Mouse (Mus musculus): ENCODE measurements around the gene Cdk19. TPM values are rescaled to one million over a fixed set of nuclear protein-coding genes. Genes with fewer than 3 reads are reported as not detected.

Cdk19 gene
- total and polyA plus RNA-seq, 3 experiments, result 3.3 to 4.7 (median 4.0) TPM

- Histone ChIP-seq H3K4me2 (ENCODE audit: insufficient read depth, low read depth, poor library complexity, severe bottlenecking) (no peak overlapping the region), H3K27me3 (replicated peaks) (no peaks in the 10 kb centered on the region), H3K36me3 (replicated peaks in 1 of 2; ENCODE audit: control insufficient read depth in 1 of 2, insufficient read depth in 1 of 2, low read length in 1 of 2) (no peaks in the 10 kb centered on the region), H3K9me3 (replicated peaks; ENCODE audit: low read length) (no peaks in the 10 kb centered on the region), H3K9ac (ENCODE audit: insufficient read depth, low read depth) (no peak overlapping the region), H3K4me1 (ENCODE audit: control insufficient read depth in 1 of 2, insufficient read depth in 2 of 2) (no peaks in the 10 kb centered on the region), H3K4me3 (replicated peaks in 1 of 3; ENCODE audit: low read depth in 2 of 3, low read length in 2 of 3, poor library complexity in 1 of 3) (no peak overlapping the region), H3K79me2 (replicated peaks; ENCODE audit: control insufficient read depth, extremely low read depth, insufficient read depth, poor library complexity, severe bottlenecking) (no peaks in the 10 kb centered on the region), H3K27ac (ENCODE audit: insufficient read depth, low read depth) (no peak overlapping the region)
- in situ Hi-C loops (cut with MboI; ENCODE audit: low pct_ligation_motif_present, low pct_unique_long_range_greater_than_20kb, low sequenced_read_pairs), result loop anchor here (25.0 kb wide), 1 partner anchor 144 kb away; no protein-coding TSS in a partner anchor
- dilution Hi-C loops (cut with MboI; ENCODE audit: extremely low pct_ligation_motif_present, extremely low pct_unique_long_range_greater_than_20kb, low sequenced_read_pairs), result no loop called here
- DNase-seq (ENCODE audit: extremely low read depth), result no peak
- TF ChIP-seq USF1 (IDR thresholded peaks at IDR 0.05; ENCODE audit: low read depth, low read length), result no peak
- TF ChIP-seq JUN (IDR thresholded peaks at IDR 0.05; ENCODE audit: insufficient read depth, low read depth, low read length), result no peak
Observed at GRCm38 (mm10) chr10:40368516-40368915, 29.2 kb downstream of the Cdk19 start.

GRCm38 (mm10) chr10:40370156-40370555, 30.8 kb downstream of the Cdk19 start:
- no peaks in the 10 kb centered on the region for H3K4me1 ChIP-seq (ENCODE audit: control insufficient read depth in 1 of 2, insufficient read depth in 2 of 2)
- no peaks in the 10 kb centered on the region for H3K27me3 ChIP-seq (replicated peaks)
- in situ Hi-C loops (cut with MboI; ENCODE audit: low pct_ligation_motif_present, low pct_unique_long_range_greater_than_20kb, low sequenced_read_pairs) (loop anchor here (25.0 kb wide), 1 partner anchor 142 kb away; no protein-coding TSS in a partner anchor), dilution Hi-C loops (cut with MboI; ENCODE audit: extremely low pct_ligation_motif_present, extremely low pct_unique_long_range_greater_than_20kb, low sequenced_read_pairs) (no loop called here)
- no peak for TF ChIP-seq IRF4 (IDR thresholded peaks at IDR 0.05; ENCODE audit: low read depth, low read length)
- peak in 1 of 2 experiments; percentile 37; a peak in 2 of 4 replicates for TF ChIP-seq CTCF (conservative IDR thresholded peaks at IDR 0.05 in 1 of 2, IDR thresholded peaks at IDR 0.05 in 1 of 2; ENCODE audit: low read depth in 2 of 2, low read length in 2 of 2)
- peak; percentile 2 for TF ChIP-seq RAD21 (IDR thresholded peaks at IDR 0.05; ENCODE audit: low read depth, low read length)
- no peak for TF ChIP-seq GABPA (IDR thresholded peaks at IDR 0.05; ENCODE audit: insufficient replicate concordance, low read depth, low read length)
- no peak for TF ChIP-seq ELF1 (IDR thresholded peaks at IDR 0.05; ENCODE audit: low read depth, low read length)
- TF ChIP-seq BHLHE40 (IDR thresholded peaks at IDR 0.05; ENCODE audit: low read depth, low read length), result no peak
- no peak for DNase-seq (ENCODE audit: extremely low read depth)
- H3K79me2 ChIP-seq (replicated peaks; ENCODE audit: control insufficient read depth, extremely low read depth, insufficient read depth, poor library complexity, severe bottlenecking), result no peaks in the 10 kb centered on the region
- H3K9me3 ChIP-seq (replicated peaks; ENCODE audit: low read length), result no peaks in the 10 kb centered on the region
- no peak overlapping the region for H3K4me2 ChIP-seq (ENCODE audit: insufficient read depth, low read depth, poor library complexity, severe bottlenecking)
- no peaks in the 10 kb centered on the region for H3K36me3 ChIP-seq (replicated peaks in 1 of 2; ENCODE audit: control insufficient read depth in 1 of 2, insufficient read depth in 1 of 2, low read length in 1 of 2)
- no peak overlapping the region for H3K27ac ChIP-seq (ENCODE audit: insufficient read depth, low read depth)
- no peak overlapping the region for H3K4me3 ChIP-seq (replicated peaks in 1 of 3; ENCODE audit: low read depth in 2 of 3, low read length in 2 of 3, poor library complexity in 1 of 3)
- no peak overlapping the region for H3K9ac ChIP-seq (ENCODE audit: insufficient read depth, low read depth)

GRCm38 (mm10) chr10:40371184-40371913, 32.0 kb downstream of the Cdk19 start:
- no peak overlapping the region for H3K9ac ChIP-seq (ENCODE audit: insufficient read depth, low read depth)
- dilution Hi-C loops (cut with MboI; ENCODE audit: extremely low pct_ligation_motif_present, extremely low pct_unique_long_range_greater_than_20kb, low sequenced_read_pairs), result no loop called here
- in situ Hi-C loops (cut with MboI; ENCODE audit: low pct_ligation_motif_present, low pct_unique_long_range_greater_than_20kb, low sequenced_read_pairs), result loop anchor here (25.0 kb wide), 1 partner anchor 141 kb away; no protein-coding TSS in a partner anchor
- TF ChIP-seq POLR2AphosphoS2 (IDR thresholded peaks at IDR 0.05; ENCODE audit: low read depth, low read length), result no peak
- no peaks in the 10 kb centered on the region for H3K79me2 ChIP-seq (replicated peaks; ENCODE audit: control insufficient read depth, extremely low read depth, insufficient read depth, poor library complexity, severe bottlenecking)
- no peaks in the 10 kb centered on the region for H3K9me3 ChIP-seq (replicated peaks; ENCODE audit: low read length)
- H3K4me1 ChIP-seq (ENCODE audit: control insufficient read depth in 1 of 2, insufficient read depth in 2 of 2), result no peaks in the 10 kb centered on the region
- no peaks in the 10 kb centered on the region for H3K27me3 ChIP-seq (replicated peaks)
- H3K27ac ChIP-seq (ENCODE audit: insufficient read depth, low read depth), result no peak overlapping the region
- DNase-seq (ENCODE audit: extremely low read depth), result no peak
- no peak overlapping the region for H3K4me3 ChIP-seq (replicated peaks in 1 of 3; ENCODE audit: low read depth in 2 of 3, low read length in 2 of 3, poor library complexity in 1 of 3)
- no peak overlapping the region for H3K4me2 ChIP-seq (ENCODE audit: insufficient read depth, low read depth, poor library complexity, severe bottlenecking)
- no peaks in the 10 kb centered on the region for H3K36me3 ChIP-seq (replicated peaks in 1 of 2; ENCODE audit: control insufficient read depth in 1 of 2, insufficient read depth in 1 of 2, low read length in 1 of 2)

Measured in CH12.LX (cell line).